Mouse (Mus musculus) heart, embryonic 15.5 days (tissue): ENCODE measurements at regions not wholly inside any gene's neighbourhood (a gene's known extent, or its start where the extent isn't known, plus 50 kb on each side); places are given as distances from the start of the nearest gene placed in this dataset.

Experiments
- ATAC-seq: fragments of 200-750 bp; cut with Nextera tagmentation; replicated peaks from 2 replicates; pipeline ENCODE4 v1.8.0; 2017; ENCODE audit warnings: low read depth, moderate TSS enrichment; ENCODE audit not compliant: insufficient number of reproducible peaks, insufficient read depth, low FRiP score
- H3K27ac ChIP-seq: fragments of 300-500 bp; sonication (generic); 2 replicates; pipeline ENCODE4 v1.5.1; 2015; ENCODE audit warnings: mild to moderate bottlenecking, inconsistent platforms
- H3K27me3 ChIP-seq: fragments of 300-500 bp; sonication (generic); 2 replicates; pipeline ENCODE4 v1.6.1; 2015; ENCODE audit warnings: inconsistent platforms
- H3K36me3 ChIP-seq: fragments of 300-500 bp; sonication (generic); 2 replicates; pipeline ENCODE4 v1.6.1; 2015; ENCODE audit warnings: mild to moderate bottlenecking, inconsistent platforms
- H3K4me1 ChIP-seq: fragments of 300-500 bp; sonication (generic); replicated peaks from 2 replicates; pipeline ENCODE4 v1.6.1; 2015; ENCODE audit warnings: inconsistent platforms
- H3K4me2 ChIP-seq: fragments of 300-500 bp; sonication (generic); 2 replicates; pipeline ENCODE4 v1.6.1; 2015; ENCODE audit warnings: inconsistent platforms, mild to moderate bottlenecking, moderate library complexity
- H3K4me3 ChIP-seq: fragments of 300-500 bp; sonication (generic); 2 replicates; pipeline ENCODE4 v1.5.1; 2015; ENCODE audit warnings: mild to moderate bottlenecking, inconsistent platforms
- H3K9ac ChIP-seq: fragments of 300-500 bp; sonication (generic); 2 replicates; pipeline ENCODE4 v1.6.1; 2015; ENCODE audit warnings: mild to moderate bottlenecking, inconsistent platforms
- H3K9me3 ChIP-seq: fragments of 300-500 bp; sonication (generic); replicated peaks from 2 replicates; pipeline ENCODE4 v1.6.1; 2016; ENCODE audit warnings: inconsistent platforms
- WGBS: fragments of 180-500 bp; shearing (Covaris S2); methylation state at CpG from one replicate; pipeline ENCODE4 v1.1.7; 2015; ENCODE audit warnings: mixed read lengths; 5-methylcytosine and 5-hydroxymethylcytosine counted together

DNA sequence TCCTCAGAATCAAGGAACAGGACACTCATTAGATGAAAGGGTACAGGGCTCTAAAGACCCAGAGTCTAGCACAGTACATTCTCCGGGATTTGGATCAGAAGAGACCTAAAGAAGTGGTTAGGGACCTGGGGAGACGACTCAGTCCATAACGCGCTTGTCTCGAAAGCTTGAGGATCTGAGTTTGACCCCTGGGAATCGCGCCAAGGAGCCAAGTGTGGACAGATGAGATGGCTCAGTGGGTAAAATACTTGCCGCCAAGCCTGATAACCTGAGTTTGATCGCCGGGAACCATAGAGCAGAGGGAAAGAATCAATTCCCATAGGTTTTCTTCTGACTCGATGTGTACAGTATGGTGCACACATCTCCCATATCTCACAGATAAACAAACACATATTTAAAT lies 97.4 kb upstream of the Adpgk start:
- Histone ChIP-seq H3K36me3 (no peaks in the 10 kb centered on the region), H3K9ac (no peak overlapping the region), H3K9me3 (no peaks in the 10 kb centered on the region), H3K4me1 (peaks cover 3% of the 10 kb centered on the region; the same call in 1 of the 2 replicates), H3K4me2 (no peak overlapping the region), H3K27ac (no peak overlapping the region), H3K27me3 (no peaks in the 10 kb centered on the region), H3K4me3 (no peak overlapping the region)
- ATAC-seq: no peak
- WGBS: 61% methylated on average over 11 of the region's 11 CpGs

DNA sequence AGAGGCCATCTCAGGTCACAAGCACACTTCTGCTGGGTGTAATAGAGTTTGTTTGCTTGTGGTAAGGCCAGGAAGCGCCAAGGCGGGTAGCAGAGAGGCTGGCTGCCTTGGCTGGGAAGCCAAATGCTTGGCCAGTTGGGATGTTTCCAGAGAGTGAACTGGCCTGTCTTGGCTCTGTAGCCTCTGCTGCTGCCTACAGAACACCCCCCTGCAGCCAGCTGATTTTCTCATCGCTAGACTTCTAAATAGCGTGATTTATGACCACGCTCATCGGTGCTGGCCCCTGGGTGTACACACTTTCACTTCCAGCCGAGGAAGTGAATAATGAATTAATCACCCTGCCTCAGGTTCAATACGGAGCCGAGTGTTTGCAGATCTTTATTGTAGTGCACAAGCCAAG lies 102.2 kb upstream of the Adpgk start:
- Histone ChIP-seq H3K9ac (no peak overlapping the region), H3K4me3 (no peak overlapping the region), H3K27ac (no peak overlapping the region), H3K27me3 (no peaks in the 10 kb centered on the region), H3K4me2 (no peak overlapping the region), H3K4me1 (no peaks in the 10 kb centered on the region; the same call in 1 of the 2 replicates), H3K36me3 (no peaks in the 10 kb centered on the region), H3K9me3 (no peaks in the 10 kb centered on the region)
- WGBS: 57% methylated on average over 9 of the region's 9 CpGs
- ATAC-seq: no peak

DNA sequence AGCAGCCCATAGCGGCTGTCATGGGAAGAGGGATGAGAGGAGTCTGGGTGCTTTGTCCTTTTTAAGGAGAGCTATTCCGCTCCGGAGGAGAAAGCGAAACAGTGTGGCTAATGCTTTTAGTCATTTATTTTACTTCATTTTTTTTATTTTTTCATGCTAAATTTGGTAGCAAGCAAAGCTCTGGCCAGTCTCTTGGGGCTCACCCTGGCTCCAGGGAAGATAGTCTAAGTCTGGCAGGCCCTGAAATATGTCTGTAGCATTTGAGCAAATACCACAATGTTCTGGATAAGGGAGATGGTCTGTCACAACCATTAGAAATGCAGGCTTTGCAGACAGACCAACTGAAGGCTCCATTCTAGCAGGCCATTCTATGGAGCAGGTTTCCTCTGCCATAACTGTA lies 102.9 kb upstream of the Adpgk start:
- Histone ChIP-seq H3K9ac (no peak overlapping the region), H3K4me2 (no peak overlapping the region), H3K9me3 (no peaks in the 10 kb centered on the region), H3K27ac (no peak overlapping the region), H3K27me3 (no peaks in the 10 kb centered on the region), H3K4me1 (no peaks in the 10 kb centered on the region), H3K36me3 (no peaks in the 10 kb centered on the region), H3K4me3 (no peak overlapping the region)
- no peak for ATAC-seq
- WGBS: 71% methylated on average over 4 of the region's 4 CpGs

DNA sequence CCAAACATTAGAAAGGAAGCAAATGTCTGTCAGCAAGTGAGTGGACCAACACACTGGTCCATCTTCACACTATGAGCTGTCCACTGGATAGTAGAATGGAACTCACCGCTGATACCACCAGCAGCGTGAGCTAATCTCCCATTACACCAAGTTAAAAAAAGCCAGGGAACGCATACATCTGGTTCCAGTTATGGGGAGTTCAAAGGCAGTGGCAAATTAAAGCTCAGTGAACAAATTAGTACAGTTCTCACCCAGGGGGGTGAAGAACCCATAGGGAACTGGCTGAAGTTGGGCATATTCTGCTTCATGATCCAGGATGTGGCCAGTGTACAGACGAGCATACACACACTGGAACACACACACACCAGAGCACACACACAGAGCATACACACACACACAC lies 105.0 kb upstream of the Adpgk start:
- H3K27me3 ChIP-seq: no peaks in the 10 kb centered on the region
- no peaks in the 10 kb centered on the region for H3K9me3 ChIP-seq
- H3K4me3 ChIP-seq: no peak overlapping the region
- no peak overlapping the region for H3K9ac ChIP-seq
- H3K36me3 ChIP-seq: no peaks in the 10 kb centered on the region
- no peak for ATAC-seq
- H3K27ac ChIP-seq: no peak overlapping the region
- no peak overlapping the region for H3K4me2 ChIP-seq
- 53% methylated on average over 4 of the region's 4 CpGs for WGBS
- 0 out of 2 replicates have a peak, but pooled peaks cover 6% of the 10 kb centered on the region for H3K4me1 ChIP-seq

DNA sequence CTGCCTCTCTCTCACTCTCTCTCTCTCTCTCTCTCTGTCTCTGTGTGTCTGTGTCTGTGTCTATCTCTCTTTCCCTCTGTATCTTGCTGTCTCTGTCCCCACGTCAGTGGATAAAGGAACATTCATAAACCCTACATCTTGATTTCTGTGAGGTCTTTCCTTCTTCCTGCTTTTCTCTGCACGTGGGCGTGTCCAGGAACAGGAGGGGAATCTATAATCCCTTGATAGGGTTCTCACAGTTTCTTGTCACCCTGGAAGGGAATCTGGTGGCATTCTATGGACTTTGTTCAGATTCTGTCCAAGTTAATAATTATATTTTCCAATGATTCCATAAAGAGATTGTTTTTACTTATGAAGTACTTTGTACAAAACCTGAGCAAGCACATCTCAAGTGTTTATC lies 107.3 kb upstream of the Adpgk start:
- Histone ChIP-seq H3K4me3 (no peak overlapping the region), H3K27ac (no peak overlapping the region), H3K4me1 (0 out of 2 replicates have a peak, but pooled peaks cover 6% of the 10 kb centered on the region), H3K9me3 (no peaks in the 10 kb centered on the region), H3K9ac (no peak overlapping the region), H3K36me3 (no peaks in the 10 kb centered on the region), H3K4me2 (no peak overlapping the region), H3K27me3 (no peaks in the 10 kb centered on the region)
- 61% methylated on average over 3 of the region's 3 CpGs for WGBS
- ATAC-seq: no peak

DNA sequence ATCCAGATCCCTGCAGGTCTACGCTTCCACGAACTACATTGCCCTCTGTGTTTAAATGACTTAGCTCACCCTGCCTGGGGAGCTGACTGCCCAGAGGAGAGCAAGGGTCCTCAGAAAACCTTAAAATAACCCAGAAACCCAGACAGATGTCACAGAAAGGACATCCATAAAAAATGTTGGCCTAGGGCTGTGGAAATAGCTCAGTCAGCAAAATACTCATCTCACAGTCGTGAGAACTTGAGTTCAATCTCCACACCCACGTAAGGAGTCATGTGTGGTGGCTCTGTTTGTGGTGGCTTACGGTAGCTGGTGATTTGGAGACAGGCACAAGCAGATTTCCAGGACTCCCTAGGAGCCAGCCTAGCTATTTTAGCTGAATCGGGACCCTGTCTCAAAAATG lies 108.5 kb upstream of the Adpgk start:
- ATAC-seq: no peak
- Histone ChIP-seq H3K4me2 (no peak overlapping the region), H3K4me1 (0 out of 2 replicates have a peak, but pooled peaks cover 6% of the 10 kb centered on the region), H3K4me3 (no peak overlapping the region), H3K36me3 (no peaks in the 10 kb centered on the region), H3K27ac (no peak overlapping the region), H3K9me3 (no peaks in the 10 kb centered on the region), H3K27me3 (no peaks in the 10 kb centered on the region), H3K9ac (no peak overlapping the region)
- WGBS: 62% methylated on average over 6 of the region's 6 CpGs

DNA sequence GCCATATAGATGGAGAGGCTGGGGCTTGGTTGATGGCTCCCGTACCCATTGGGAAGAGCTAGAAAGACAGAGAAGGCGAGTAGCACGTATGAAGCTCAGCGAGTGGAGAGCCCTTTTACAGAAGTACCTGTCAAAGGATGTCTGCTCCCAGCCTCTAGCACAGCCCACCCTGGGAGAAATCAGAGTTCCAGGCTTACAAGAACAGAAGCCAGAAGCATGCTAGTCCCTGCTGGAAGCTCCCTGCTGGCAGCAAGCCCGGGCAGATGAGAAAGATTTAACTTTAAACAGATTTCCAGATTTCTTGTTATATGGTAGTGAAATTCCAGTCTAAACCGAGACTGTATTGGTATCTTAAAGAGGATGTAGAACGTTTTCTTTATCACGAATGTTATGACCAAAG lies 108.9 kb upstream of the Adpgk start:
- H3K4me2 ChIP-seq: no peak overlapping the region
- ATAC-seq: no peak

DNA sequence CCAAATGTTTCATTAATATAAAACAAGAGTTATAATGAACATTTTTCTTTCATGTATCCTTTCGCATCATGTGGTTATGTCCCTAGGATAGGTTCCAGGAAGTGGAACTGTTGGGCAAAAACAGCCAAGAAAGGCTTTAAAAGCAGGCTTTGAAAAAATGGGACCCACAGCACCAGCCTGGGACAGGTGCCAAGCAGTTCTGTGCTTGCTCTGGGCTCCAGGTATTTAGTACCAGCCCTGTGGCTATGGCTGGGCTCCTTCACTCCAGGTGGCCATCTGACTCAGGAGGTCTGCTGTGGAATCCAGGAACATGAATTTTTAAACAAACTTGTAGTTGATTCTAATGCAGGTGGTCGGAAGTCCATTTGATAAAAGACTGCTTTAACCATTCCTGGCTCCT lies 119.8 kb upstream of the Adpgk start:
- 86% methylated on average over 2 of the region's 2 CpGs for WGBS
- no peak overlapping the region for H3K4me2 ChIP-seq

More for the DNA sequence above, 108.9 kb upstream of the Adpgk start:
- no peak overlapping the region for H3K27ac ChIP-seq
- no peak overlapping the region for H3K9ac ChIP-seq
- no peak overlapping the region for H3K4me3 ChIP-seq
- H3K27me3 ChIP-seq: no peaks in the 10 kb centered on the region
- 48% methylated on average over 8 of the region's 8 CpGs for WGBS
- no peaks in the 10 kb centered on the region for H3K9me3 ChIP-seq
- H3K4me1 ChIP-seq: 0 out of 2 replicates have a peak, but pooled peaks cover 6% of the 10 kb centered on the region
- H3K36me3 ChIP-seq: no peaks in the 10 kb centered on the region

DNA sequence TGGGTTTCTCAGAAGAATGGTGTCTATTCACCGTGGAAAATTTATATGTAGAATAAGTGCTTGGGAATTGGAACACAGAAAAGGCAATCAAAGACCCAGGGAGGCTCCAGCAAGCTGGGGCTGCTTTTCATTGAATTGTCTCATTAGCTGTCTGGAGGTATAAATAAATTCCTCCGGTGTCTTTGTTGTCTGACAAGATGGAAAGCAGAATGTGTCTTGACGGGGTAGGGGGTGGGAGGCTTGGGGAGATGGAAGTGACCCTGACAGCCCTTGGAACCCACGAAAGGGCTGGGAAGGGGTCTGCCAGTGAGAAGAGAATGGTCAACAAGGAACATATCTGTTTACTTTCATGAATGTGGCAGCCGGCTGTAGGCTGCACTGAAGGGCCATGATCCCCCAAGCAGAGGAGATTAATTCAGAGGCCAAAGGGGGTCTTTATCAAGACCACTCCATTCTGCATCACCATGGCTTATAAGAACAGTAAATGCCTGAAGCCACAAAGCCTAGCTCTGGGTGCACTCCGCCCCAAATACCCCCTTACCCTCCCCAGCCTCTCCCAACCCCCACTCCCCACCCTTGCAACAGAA lies 127.2 kb upstream of the Neo1 start:
- Histone ChIP-seq H3K4me3 (no peak overlapping the region), H3K4me1 (no peaks in the 10 kb centered on the region), H3K27ac (no peak overlapping the region), H3K27me3 (no peaks in the 10 kb centered on the region), H3K4me2 (no peak overlapping the region), H3K9me3 (no peaks in the 10 kb centered on the region), H3K36me3 (no peaks in the 10 kb centered on the region), H3K9ac (no peak overlapping the region)
- ATAC-seq: no peak
- WGBS: 53% methylated on average over 6 of the region's 6 CpGs

More for the DNA sequence above, 119.8 kb upstream of the Adpgk start:
- no peak for ATAC-seq
- no peak overlapping the region for H3K9ac ChIP-seq
- no peaks in the 10 kb centered on the region for H3K27me3 ChIP-seq
- no peak overlapping the region for H3K27ac ChIP-seq
- no peak overlapping the region for H3K4me3 ChIP-seq
- H3K36me3 ChIP-seq: no peaks in the 10 kb centered on the region
- H3K9me3 ChIP-seq: no peaks in the 10 kb centered on the region
- no peaks in the 10 kb centered on the region for H3K4me1 ChIP-seq

DNA sequence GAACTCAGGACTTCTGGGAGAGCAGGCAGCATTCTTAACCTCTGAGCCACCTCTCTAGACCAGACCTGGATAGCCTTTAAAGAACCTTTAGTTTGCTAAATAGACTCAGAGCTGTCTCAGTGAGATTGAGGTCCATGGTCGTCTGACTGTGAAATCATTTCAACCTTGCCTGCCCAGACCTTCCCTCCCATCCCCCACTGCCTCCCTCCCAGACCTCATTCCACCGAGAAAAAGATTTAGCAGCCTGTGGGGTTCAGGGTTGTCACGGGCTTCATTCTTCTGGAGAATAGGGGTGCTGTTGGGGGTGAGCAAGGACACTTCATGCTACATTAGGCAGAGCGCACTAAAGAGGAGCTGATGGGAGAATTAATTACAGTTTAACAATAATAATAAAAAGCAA lies 126.7 kb upstream of the Neo1 start:
- Histone ChIP-seq H3K9ac (no peak overlapping the region), H3K36me3 (no peaks in the 10 kb centered on the region), H3K4me2 (no peak overlapping the region), H3K9me3 (no peaks in the 10 kb centered on the region), H3K4me1 (no peaks in the 10 kb centered on the region), H3K27me3 (no peaks in the 10 kb centered on the region), H3K4me3 (no peak overlapping the region), H3K27ac (no peak overlapping the region)
- WGBS: 47% methylated on average over 4 of the region's 4 CpGs
- no peak for ATAC-seq

DNA sequence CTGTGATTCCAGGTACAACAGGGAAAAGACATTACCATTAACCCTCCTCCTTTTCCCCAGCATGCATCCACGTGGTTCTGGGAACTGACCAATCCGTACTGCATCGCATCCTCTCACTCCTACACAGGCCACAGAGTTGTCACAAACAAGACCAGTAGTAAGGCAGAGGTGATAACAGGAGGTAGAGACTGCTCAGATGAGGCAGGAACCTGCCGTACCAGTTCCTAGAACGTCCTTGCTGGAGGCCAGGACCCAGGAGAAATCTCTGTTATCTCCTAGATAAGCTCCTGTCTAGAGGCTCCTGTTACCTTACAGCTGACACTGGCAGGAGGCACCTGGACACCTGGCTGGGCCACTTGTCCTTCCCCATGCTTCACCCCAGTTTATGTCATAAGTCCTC lies 121.4 kb upstream of the Neo1 start:
- WGBS: 31% methylated on average over 5 of the region's 5 CpGs
- H3K9me3 ChIP-seq: no peaks in the 10 kb centered on the region
- H3K4me1 ChIP-seq: 0 out of 2 replicates have a peak, but pooled peaks cover 3% of the 10 kb centered on the region
- H3K4me2 ChIP-seq: no peak overlapping the region
- H3K27me3 ChIP-seq: no peaks in the 10 kb centered on the region
- ATAC-seq: no peak
- no peaks in the 10 kb centered on the region for H3K36me3 ChIP-seq
- no peak overlapping the region for H3K4me3 ChIP-seq
- no peak overlapping the region for H3K9ac ChIP-seq
- no peak overlapping the region for H3K27ac ChIP-seq

DNA sequence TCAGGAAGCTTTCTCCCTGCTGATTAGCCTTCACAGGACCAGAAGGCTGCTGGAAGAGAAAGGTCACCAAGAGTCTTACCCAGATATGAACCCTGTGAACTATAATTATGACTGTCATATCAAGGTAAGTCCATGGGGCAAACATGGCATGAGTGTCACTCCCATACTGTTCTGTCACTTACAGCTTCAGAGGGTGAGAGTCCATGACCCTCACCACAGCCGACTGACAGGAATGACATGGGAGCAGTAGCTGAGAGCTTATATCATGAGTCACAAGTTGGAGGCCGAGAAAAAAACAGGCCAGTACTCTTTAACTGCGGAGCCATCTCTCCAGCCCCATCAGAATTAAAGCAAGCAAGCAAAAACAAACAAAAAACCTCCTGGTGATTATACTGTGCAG lies 117.7 kb upstream of the Neo1 start:
- no peak for ATAC-seq
- Histone ChIP-seq H3K4me2 (no peak overlapping the region), H3K27ac (no peak overlapping the region), H3K27me3 (no peaks in the 10 kb centered on the region), H3K36me3 (no peaks in the 10 kb centered on the region), H3K4me1 (0 out of 2 replicates have a peak, but pooled peaks cover 3% of the 10 kb centered on the region), H3K4me3 (no peak overlapping the region), H3K9me3 (no peaks in the 10 kb centered on the region), H3K9ac (no peak overlapping the region)
- 38% methylated on average over 3 of the region's 3 CpGs for WGBS
